Mouse (Mus musculus): ENCODE data around the gene Ccl3.

DNA sequence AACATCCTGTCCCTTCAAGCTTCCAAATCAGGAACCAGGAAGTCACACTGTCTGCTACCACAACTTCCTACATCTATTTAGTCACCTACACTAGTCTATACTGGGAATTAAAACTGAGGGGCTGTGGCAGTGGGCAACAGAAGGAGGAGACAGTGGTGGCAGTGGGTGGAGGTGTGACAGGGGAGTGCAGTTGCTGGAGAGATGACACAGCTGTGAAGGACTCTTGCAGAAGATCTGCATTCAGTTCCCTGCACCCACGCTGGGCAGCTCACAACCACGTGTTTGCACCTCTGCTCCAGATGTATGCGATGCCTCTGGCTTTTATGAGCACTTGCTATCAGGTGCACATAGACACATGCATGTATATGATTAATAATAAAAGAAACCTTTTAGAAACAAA is 8.4 kb upstream of the Ccl3 start:
- no peak for TF ChIP-seq POU5F1 (IDR thresholded peaks at IDR 0.05; ENCODE audit: borderline replicate concordance, low read length)
- no peak for TF ChIP-seq CTCF (conservative IDR thresholded peaks at IDR 0.05; ENCODE audit: low read length)
- no peak for TF ChIP-seq NANOG (IDR thresholded peaks at IDR 0.05; ENCODE audit: borderline replicate concordance, low read length)

Measured in E14TG2a.4 (cell line).